Mouse (Mus musculus) cortical plate, adult 2 months (tissue): ENCODE measurements around the gene Ankrd16.

ENCODE experiments used
- CTCF ChIP-seq: fragments of 200-500 bp; IDR thresholded peaks from 2 replicates; pipeline ENCODE4 v1.5.1; 2011; ENCODE audit warnings: mild to moderate bottlenecking, control low read depth, low read length; ENCODE audit not compliant: insufficient read depth; ENCODE audit errors: extremely low read depth
- POLR2A ChIP-seq: fragments of 200-500 bp; IDR thresholded peaks from 2 replicates; pipeline ENCODE4 v1.6.1; 2011; ENCODE audit warnings: mild to moderate bottlenecking, low read length, control low read depth; ENCODE audit not compliant: insufficient read depth; ENCODE audit errors: extremely low read depth

DNA sequence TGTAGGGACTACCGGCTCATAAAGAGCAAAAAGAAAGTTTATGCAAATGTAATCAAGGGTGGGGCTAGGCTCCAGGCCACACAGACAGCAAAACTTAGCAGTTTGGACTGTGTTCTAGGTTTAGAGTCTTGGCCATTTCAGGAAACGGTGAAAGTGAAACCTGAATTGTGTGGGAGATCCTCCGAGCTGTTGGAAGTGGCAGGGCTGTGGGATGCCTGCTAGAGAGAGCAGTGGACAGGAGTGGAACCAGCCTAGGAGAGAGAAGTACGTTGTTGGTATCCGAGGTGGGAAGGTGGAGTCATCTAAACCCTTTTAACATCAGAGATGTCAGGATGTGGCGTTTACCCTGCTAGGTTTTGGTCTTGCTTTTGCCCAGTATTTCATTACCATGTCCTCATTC, 41.8 kb upstream of the Ankrd16 start:
- TF ChIP-seq CTCF (no peak), POLR2A (no peak)
